Mouse (Mus musculus) neural tube, embryonic 10.5 days (tissue): ENCODE measurements at regions not wholly inside any gene's neighbourhood (a gene's known extent, or its start where the extent isn't known, plus 50 kb on each side); places are given as distances from the start of the nearest gene placed in this dataset.
A peak's percentile ranks its signal among the peaks of the same experiment; 100 is the strongest.

Source experiments
- DNase-seq: peaks from one replicate; pipeline ENCODE4 v3.0.0-alpha.2; 2017; ENCODE audit warnings: low spot score; ENCODE audit errors: extremely low spot score

DNA sequence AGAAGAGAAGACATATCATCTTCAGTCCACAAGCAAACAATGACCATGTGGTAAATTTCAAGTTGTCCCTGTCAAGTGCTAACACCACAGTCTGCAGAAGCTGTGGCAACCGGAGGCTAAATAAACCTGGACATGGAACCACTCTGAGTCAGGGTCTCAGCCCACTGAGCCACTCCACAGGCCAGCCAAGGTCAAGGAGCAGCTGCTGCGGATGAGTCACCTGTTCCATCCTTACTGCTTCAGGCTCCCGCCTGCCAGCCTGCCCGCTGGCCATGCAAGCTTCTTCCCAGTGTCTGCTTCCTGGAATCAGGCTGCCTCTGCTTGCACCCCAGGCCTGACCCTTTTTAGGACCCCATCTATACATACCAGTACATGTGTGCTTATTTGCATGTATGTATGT, 319.8 kb downstream of the 1700129C05Rik start:
- DNase-seq, result peak; percentile 17

DNA sequence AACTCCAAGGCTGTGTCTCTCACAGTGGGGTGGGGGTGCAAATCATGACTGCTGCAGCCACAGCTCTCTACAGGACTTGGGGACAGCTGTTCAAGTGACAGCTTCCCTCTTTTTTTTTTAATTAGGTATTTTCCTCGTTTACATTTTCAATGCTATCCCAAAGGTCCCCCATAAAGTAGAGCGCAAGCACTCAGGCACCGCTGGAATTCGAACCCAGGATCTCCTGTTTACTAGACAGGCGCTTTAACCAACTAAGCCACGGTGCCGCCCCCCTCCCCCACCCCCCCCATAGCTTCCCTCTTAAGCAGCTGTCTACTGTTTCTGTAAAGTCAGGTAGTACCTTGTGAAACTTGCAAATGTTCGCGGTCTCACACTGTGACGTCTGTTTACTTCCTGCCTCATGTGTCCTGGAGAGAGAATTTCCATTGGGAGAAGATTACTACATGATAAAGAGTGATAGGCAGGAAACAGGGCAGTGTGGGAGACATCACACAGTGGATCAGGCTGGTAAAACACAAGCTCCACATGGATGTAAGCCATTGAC, 324.7 kb downstream of the 1700129C05Rik start:
- DNase-seq, result no peak

DNA sequence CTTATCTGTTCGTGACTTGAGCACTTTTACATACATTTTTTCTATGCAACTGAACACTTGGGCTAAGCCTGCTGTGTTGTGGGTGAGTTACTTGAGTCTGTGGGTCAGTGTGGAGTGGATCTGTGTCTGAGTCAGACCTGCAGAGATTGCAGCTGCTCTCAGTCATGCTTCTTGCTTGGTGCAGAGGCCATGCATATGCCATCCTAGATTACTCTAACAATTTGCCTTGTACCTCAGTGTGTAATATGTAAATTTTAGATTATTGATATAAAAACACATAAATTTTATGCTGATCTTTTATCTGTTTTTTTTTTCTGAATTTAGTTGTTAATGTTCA, 326.2 kb downstream of the 1700129C05Rik start:
- DNase-seq, result no peak

GRCm38 (mm10) chr14:58815616-58816539, 326.8 kb downstream of the 1700129C05Rik start:
- no peak for DNase-seq

GRCm38 (mm10) chr14:58812585-58812984, 330.1 kb downstream of the 1700129C05Rik start:
- DNase-seq, result no peak

- no peak for DNase-seq
Measured at GRCm38 (mm10) chr14:58801402-58801861, 341.3 kb downstream of the 1700129C05Rik start.

DNA sequence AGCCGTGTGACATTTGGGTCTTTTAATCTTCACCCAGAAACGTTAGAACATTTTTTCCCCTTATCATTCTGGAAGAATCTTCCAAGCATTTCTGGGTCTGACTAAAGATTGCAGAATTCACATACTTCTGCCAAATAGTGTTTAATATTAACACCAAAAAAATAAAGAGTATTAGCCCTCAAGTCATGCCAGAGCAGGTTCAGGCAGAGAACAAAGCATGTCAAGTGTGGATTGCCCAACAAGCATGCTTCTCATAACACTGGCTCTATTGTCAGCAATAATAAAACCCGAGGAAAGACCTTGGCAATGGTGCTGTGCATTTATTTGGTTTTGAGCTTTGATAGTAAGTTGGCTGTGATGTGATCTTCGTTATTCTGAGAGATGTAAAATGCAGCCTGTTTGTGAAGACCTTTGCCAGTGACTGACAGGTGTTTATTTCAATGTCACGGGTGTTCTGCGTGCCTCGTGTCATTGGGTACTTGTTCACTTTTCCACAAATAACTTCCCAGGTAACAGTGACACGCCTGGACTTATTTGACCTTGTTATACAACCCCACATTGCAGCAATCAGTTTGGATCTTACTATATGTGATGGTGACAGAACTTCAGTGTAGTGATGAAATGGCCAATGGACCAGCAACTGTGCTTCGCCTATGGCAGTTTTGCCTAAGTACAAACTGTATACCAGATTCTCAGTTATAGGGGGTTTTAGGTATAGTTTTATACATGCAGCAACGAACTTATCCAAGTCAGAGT, 354.3 kb downstream of the 1700129C05Rik start:
- no peak for DNase-seq

- DNase-seq, result no peak
Measured at GRCm38 (mm10) chr14:58787618-58788017, 355.1 kb downstream of the 1700129C05Rik start.

GRCm38 (mm10) chr14:58786791-58787491, 355.8 kb downstream of the 1700129C05Rik start:
- no peak for DNase-seq

DNA sequence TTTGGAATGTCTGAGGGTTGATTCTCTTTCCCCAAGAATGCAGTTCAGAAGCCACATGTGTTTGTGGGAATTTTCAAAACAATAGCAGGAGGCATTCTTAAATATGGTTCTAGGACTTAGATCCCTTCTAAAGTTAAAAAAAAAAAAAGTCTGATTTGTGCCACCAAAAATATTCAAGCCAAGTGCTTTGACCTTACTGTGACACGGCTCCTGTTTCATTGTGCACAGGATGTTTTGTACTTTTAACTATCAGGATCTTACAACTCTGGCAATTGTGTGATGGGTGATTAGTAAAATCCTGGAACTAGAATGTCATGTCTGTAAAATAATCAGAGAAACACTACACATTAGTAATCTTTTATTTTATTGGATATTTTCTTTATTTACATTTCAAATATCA, 359.5 kb downstream of the 1700129C05Rik start:
- DNase-seq, result no peak

- no peak for DNase-seq
Measured at GRCm38 (mm10) chr14:58780306-58780705, 362.4 kb downstream of the 1700129C05Rik start.

DNA sequence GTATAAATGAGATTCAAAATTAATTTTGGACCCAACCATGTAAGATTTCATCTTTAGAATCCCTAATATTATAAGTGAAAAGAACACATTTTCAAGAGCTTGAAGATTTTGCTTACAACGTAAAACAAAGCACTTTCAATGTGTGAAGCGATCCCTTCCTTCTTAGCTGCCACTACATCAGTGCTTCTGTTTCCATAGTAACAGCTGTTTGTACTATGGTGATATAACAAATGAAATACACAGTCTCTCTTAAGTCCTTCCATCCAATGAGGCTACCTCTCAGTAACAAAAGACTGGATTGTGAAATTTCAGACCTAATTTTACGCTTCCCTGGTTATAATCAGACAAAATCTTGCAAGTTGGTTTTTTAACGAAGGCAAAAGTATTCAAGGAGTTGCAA, 364.0 kb downstream of the 1700129C05Rik start:
- DNase-seq, result no peak

GRCm38 (mm10) chr14:58761291-58761690, 381.4 kb downstream of the 1700129C05Rik start:
- no peak for DNase-seq

- no peak for DNase-seq
Measured at GRCm38 (mm10) chr14:58759759-58760158, 382.9 kb downstream of the 1700129C05Rik start.

DNA sequence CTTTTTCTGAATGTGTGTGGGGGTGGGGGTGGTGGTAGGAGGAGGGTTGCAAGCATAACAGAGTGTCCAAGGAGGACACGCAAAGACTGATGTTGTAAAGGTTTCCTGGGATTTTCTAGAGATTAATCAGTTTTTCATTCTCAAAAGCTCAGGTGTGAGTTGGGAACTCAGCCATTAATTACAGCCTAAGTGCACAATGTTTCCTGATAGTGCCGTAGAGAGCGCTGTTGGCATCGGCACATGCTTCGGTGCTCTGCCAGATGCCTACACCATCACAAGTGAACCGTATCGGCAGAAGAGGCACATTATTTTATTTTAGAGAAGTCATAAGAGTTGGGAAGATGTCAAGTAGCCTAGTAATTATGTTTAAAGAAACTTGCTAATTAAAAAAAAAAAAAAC, 388.9 kb downstream of the 1700129C05Rik start:
- no peak for DNase-seq

DNA sequence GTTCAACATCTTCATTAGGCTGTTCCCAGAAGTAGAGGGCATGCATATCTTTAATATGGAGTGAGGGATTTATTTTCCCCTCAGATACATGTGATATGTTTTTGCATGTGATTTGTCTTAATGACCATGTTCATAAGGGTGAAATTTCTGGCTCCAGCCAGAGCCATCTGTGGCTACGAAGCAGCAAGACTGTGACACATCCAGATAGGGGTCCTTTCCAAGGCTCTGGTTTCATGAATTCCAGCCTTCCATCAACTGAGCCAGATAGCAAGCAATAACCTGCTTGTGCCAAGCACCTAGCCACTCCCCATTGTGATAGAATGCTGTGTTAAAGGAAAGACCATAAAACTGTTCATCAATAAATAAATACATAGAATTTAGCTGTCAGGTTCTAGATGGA, 389.6 kb downstream of the 1700129C05Rik start:
- no peak for DNase-seq

DNA sequence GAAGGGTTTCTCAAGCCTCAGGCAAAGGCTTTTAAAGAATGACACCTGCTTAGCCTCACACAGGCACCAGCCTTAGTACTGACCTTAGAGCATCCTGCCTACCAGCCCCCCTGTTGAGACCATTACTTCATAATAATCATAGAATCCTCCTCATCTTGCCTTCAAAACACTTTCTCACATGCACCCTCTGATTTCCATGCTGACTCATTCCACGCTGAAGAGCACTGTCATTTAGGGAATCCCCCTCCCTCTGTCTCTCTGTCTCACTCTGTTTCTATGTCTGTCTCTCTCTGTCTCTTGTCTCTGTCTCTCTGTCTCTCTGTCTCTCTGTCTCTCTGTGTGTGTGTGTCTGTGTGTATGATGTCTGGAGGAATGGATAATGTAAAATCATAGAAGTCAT, 416.3 kb downstream of the 1700129C05Rik start:
- DNase-seq, result no peak

GRCm38 (mm10) chr14:58714856-58715255, 427.8 kb downstream of the 1700129C05Rik start:
- DNase-seq, result no peak

DNA sequence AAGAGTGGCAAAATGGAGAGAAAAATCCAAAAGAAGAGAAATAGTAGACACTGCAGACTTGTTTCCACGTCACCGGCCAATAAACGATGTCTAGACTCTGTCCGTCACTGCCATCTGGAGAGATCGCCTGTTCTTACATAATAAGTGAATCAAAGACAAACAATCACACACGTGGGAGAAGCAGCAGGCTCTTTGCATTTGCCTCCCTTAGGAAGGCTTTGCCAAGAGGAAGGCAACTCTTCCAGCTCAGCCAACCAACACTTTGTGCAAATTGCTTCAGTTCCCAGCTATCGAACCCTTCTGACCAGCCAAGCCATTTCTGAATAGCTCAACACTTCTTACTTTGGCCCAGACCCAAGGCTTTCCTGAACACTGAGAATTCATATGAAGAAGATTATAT, 432.8 kb downstream of the 1700129C05Rik start:
- DNase-seq, result no peak

GRCm38 (mm10) chr14:58709281-58709680, 433.4 kb downstream of the 1700129C05Rik start:
- DNase-seq, result no peak

DNA sequence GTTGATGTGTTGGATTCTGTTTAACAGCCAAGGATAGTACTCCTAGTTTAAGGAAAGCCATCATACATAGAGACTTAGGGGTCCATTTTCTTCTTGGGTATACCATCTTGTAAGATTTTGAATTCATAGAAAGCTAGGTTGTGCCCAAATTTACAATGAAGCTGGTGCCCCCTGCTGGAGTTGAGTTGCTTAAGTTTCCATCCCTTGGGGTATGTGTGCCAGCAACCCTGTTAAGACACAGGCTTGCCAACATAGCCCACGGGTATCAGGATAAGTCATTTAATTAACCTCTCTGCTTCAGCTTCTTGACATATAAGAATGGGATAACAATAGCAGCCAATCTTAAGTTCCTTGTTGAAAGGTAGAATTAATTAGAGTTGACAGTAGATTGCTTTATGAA, 440.9 kb downstream of the 1700129C05Rik start:
- peak; percentile 42 for DNase-seq
